Mouse (Mus musculus) intestine, postnatal 0 days (tissue): ENCODE measurements around the gene Nek4. TPM values are rescaled to one million over a fixed set of nuclear protein-coding genes. Genes with fewer than 3 reads are reported as not detected.

Experiments used
- ATAC-seq: fragments of 200-750 bp; cut with Nextera tagmentation; 2 replicates; pipeline ENCODE4 v1.8.0; 2017; ENCODE audit warnings: mild to moderate bottlenecking, moderate TSS enrichment, moderate library complexity
- H3K27ac ChIP-seq: fragments of 300-500 bp; sonication (generic); 2 replicates; pipeline ENCODE4 v1.5.1; 2014; ENCODE audit warnings: mild to moderate bottlenecking, low read depth, low read length, moderate library complexity
- H3K27me3 ChIP-seq: fragments of 300-500 bp; sonication (generic); replicated peaks from 2 replicates; pipeline ENCODE4 v1.6.1; 2014; ENCODE audit warnings: low read length, mixed read lengths; ENCODE audit not compliant: control insufficient read depth, insufficient read depth
- H3K36me3 ChIP-seq: fragments of 300-500 bp; sonication (generic); 2 replicates; pipeline ENCODE4 v1.6.1; 2014; ENCODE audit warnings: mild to moderate bottlenecking, moderate library complexity; ENCODE audit not compliant: control insufficient read depth, insufficient read depth
- H3K4me1 ChIP-seq: fragments of 300-500 bp; sonication (generic); replicated peaks from 2 replicates; pipeline ENCODE4 v1.6.1; 2014; ENCODE audit warnings: antibody characterized with exemption, low read length, mixed read lengths; ENCODE audit not compliant: control insufficient read depth, insufficient read depth
- H3K4me2 ChIP-seq: fragments of 300-500 bp; sonication (generic); replicated peaks from 2 replicates; pipeline ENCODE4 v1.6.1; 2014; ENCODE audit warnings: low read depth, mild to moderate bottlenecking, moderate library complexity
- H3K4me3 ChIP-seq: fragments of 300-500 bp; sonication (generic); 2 replicates; pipeline ENCODE4 v1.5.1; 2014; ENCODE audit warnings: low read depth, low read length
- H3K9ac ChIP-seq: fragments of 300-500 bp; sonication (generic); 2 replicates; pipeline ENCODE4 v1.6.1; 2014; ENCODE audit warnings: mild to moderate bottlenecking, low read depth, low read length
- H3K9me3 ChIP-seq: fragments of 300-500 bp; sonication (generic); 2 replicates; pipeline ENCODE4 v1.6.1; 2016; ENCODE audit warnings: mixed run types; ENCODE audit not compliant: control insufficient read depth
- CTCF ChIP-seq: sonication (generic); IDR thresholded peaks from 2 replicates; pipeline ENCODE4 v1.5.1; 2016; ENCODE audit warnings: low read depth, mild to moderate bottlenecking, control low read depth, antibody characterized with exemption, moderate library complexity
- WGBS: fragments of 180-500 bp; shearing (Covaris S2); extraction: QIAGEN DNeasy Blood & Tissue Kit; methylation state at CpG from one replicate; pipeline ENCODE4 v1.1.7; 2014; 5-methylcytosine and 5-hydroxymethylcytosine counted together
- polyA plus RNA-seq: library from polyadenylated mRNA; unstranded; fragments of >200 nt; fragmentation: Nextera tagmentation; extraction: Ambion mirVana; gene quantifications from 2 replicates; pipeline ENCODE4 v1.2.1, GENCODE M21; 2015

The Nek4 gene
- polyA plus RNA-seq, 1 experiment from 2014 or later, result 2.9 TPM

DNA sequence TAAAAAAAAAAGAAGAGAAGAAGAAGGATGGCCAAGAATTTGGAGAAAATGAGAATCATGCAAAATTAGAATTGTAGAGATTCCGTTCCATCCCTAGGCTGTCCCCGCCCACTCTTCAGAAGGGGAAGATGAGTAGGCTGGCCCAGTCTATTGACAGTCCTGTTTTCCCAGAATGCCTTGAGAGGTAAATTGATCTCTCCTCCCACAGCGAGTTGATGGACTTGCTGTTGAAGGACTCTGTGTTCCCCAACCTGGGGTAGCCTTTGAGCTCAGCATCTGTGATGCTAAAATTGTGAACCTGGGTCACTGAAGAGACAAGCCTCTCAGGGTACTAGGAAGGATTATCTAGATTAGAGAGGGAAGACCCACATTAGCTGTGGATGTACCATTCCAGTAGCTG, 25.7 kb upstream of the Nek4 start:
- H3K4me2 ChIP-seq, result no peak overlapping the region
- no peaks in the 10 kb centered on the region for H3K36me3 ChIP-seq
- no peak for ATAC-seq
- no peak overlapping the region for H3K27ac ChIP-seq
- H3K9ac ChIP-seq, result no peak overlapping the region
- no peak for TF ChIP-seq CTCF
- H3K9me3 ChIP-seq, result no peaks in the 10 kb centered on the region
- H3K4me1 ChIP-seq, result no peaks in the 10 kb centered on the region
- H3K4me3 ChIP-seq, result no peak overlapping the region
- 84% methylated on average over 3 of the region's 3 CpGs for WGBS
- no peaks in the 10 kb centered on the region for H3K27me3 ChIP-seq

DNA sequence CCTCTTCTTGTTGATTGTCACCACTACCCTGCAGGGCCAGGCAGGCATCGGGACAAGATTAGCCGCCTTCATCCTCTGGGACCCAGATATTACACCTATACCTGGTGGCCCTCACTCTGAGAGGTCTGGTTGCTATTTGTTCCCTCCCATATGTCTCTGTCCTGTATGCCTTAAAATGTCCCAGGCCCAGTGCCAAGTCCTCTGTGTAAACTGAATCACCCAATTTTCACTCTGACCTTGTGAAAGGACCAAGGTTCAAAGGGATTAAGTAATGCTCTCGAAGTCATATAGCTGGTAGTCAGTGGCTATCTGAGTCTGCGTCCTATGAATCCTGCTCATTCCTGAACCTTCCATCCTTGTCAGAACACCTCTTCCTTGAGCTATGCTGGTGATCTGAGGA, 20.8 kb upstream of the Nek4 start:
- no peak for ATAC-seq

DNA sequence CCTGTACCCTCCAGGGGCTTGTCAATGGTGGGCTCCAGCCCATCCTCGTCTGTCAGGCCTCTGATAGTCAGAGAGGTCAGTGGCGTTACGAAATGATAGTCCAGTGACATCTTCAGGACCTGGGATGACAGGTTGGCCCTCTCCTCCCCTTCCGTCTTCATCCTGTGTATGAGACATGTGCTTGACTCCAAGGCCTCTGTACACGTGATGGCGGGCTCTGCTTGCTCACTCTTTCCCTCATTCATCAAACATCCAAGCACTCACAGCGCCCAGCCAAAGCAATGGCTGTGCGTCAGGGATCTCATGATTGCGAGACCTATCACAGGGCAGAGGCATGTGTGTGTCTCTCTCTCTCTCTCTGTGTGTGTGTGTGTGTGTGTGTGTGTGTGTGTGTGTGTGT, 17.8 kb upstream of the Nek4 start:
- no peak overlapping the region for H3K9ac ChIP-seq
- no peaks in the 10 kb centered on the region for H3K27me3 ChIP-seq
- no peak for TF ChIP-seq CTCF
- H3K36me3 ChIP-seq, result no peaks in the 10 kb centered on the region
- H3K27ac ChIP-seq, result no peak overlapping the region
- WGBS, result 90% methylated on average over 9 of the region's 9 CpGs
- H3K9me3 ChIP-seq, result no peaks in the 10 kb centered on the region
- no peak for ATAC-seq
- no peak overlapping the region for H3K4me3 ChIP-seq
- H3K4me2 ChIP-seq, result no peak overlapping the region
- H3K4me1 ChIP-seq, result no peaks in the 10 kb centered on the region

More for the DNA sequence above, 20.8 kb upstream of the Nek4 start:
- H3K27me3 ChIP-seq, result no peaks in the 10 kb centered on the region
- H3K4me2 ChIP-seq, result no peak overlapping the region
- no peak overlapping the region for H3K9ac ChIP-seq
- no peaks in the 10 kb centered on the region for H3K36me3 ChIP-seq
- no peak overlapping the region for H3K27ac ChIP-seq
- H3K4me1 ChIP-seq, result no peaks in the 10 kb centered on the region
- H3K4me3 ChIP-seq, result no peak overlapping the region
- TF ChIP-seq CTCF, result no peak
- no peaks in the 10 kb centered on the region for H3K9me3 ChIP-seq
- 76% methylated on average over 4 of the region's 4 CpGs for WGBS

DNA sequence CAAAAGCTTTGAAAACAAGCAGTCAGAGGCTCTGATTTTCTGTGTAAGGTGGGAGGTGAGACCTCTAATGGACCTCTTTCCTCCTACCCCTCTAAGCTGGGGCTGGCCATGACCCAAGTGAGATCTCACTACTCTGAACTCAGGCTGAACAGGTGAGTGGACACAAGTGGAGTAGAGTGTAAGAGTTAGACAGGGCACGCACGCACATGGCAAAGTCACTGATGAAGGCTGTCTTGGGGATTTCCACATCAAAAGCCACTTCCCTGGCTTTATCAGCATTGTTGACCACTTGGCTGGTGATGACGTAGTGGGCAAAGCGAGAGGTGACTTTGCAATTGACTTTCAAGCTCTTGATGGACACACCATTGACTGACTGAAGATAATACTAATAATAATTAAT, 8.9 kb upstream of the Nek4 start:
- TF ChIP-seq CTCF, result no peak
- WGBS, result 91% methylated on average over 4 of the region's 4 CpGs
- H3K4me2 ChIP-seq, result no peak overlapping the region

DNA sequence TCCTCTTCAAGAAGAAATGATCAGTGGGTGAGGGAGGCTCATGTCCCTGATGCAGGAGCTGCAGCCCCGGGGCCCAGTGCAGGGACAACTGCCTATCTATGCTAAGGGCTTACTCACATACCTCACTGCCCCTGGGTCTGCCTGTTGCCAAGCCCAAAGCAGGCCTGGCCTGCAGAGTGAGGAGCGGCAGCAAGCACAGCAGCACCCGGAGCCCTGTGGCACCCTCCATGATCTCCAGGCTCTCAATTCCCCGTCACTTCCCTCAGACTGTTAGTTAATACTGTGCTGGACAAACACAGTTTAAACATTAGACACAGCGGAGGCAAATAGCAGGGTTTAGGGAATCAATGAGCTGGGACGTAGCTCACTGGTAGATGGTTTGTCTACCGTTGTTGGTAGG, 8.1 kb upstream of the Nek4 start, which contains the start of gene Itih1:
Itih1 (minus strand) TSS at position 252 of the 400 bp plus-strand sequence.
- H3K4me1 ChIP-seq, result no peaks in the 10 kb centered on the region
- no peaks in the 10 kb centered on the region for H3K27me3 ChIP-seq
- no peak for TF ChIP-seq CTCF
- ATAC-seq, result no peak
- WGBS, result 65% methylated on average over 7 of the region's 7 CpGs
- H3K36me3 ChIP-seq, result no peaks in the 10 kb centered on the region
- H3K4me3 ChIP-seq, result no peak within 1 kb of the TSS
- no peak within 1 kb of the TSS for H3K4me2 ChIP-seq
- H3K27ac ChIP-seq, result 0 out of 2 replicates have a peak within 1 kb of the TSS, but pooled peaks have one; percentile 35
- H3K9ac ChIP-seq, result no peak within 1 kb of the TSS
- H3K9me3 ChIP-seq, result no peaks in the 10 kb centered on the region

More for the DNA sequence above, 8.9 kb upstream of the Nek4 start:
- no peak for ATAC-seq
- no peaks in the 10 kb centered on the region for H3K36me3 ChIP-seq
- H3K9ac ChIP-seq, result no peak overlapping the region
- no peaks in the 10 kb centered on the region for H3K9me3 ChIP-seq
- no peak overlapping the region for H3K27ac ChIP-seq
- H3K4me3 ChIP-seq, result no peak overlapping the region
- H3K27me3 ChIP-seq, result no peaks in the 10 kb centered on the region
- no peaks in the 10 kb centered on the region for H3K4me1 ChIP-seq

DNA sequence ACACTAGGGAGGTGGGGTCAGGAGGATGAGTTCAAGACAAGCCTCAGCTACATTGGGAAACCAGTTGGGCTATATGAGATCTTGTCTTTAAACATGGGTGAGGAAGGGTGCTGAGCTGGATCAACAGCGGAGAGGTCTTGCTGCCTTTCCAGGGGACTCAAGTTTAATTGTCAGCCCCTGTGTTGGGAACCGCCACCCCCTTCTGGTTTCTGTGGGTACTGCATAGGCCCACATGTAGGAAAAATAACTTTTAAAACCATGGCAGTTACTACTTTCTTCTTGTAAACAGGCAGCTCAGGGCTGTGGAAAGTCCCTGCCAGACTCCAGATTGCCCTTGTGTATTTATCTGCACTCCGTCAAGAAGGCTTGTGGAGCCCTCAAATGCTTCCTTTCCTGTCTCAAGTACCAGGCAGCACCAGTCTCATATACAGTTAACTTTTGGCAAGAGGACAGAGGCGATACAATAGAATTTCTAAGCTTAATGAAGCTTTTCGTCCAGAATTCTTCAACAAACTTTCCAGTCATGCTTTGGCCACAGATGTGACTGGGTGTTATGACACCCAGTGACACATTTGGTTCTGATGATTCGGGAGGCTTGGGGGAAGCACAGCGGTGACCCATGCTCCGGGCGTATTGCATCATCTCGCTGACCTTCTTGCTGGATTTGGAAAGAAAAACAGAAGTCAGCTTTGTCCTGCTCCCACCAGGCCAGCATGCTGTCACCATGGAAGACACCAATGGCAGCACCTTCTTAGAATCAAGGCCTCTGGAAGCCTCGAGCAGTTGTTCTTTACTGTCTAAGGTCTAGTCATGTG, 7.1 kb upstream of the Nek4 start:
- Histone ChIP-seq H3K27ac (0 out of 2 replicates have a peak overlapping the region, but pooled peaks have one; percentile 35), H3K9ac (no peak overlapping the region), H3K4me2 (no peak overlapping the region), H3K4me3 (no peak overlapping the region), H3K4me1 (no peaks in the 10 kb centered on the region), H3K27me3 (no peaks in the 10 kb centered on the region), H3K9me3 (no peaks in the 10 kb centered on the region), H3K36me3 (no peaks in the 10 kb centered on the region)
- TF ChIP-seq CTCF, result peak; percentile 83
- ATAC-seq, result no peak
- WGBS, result 63% methylated on average over 11 of the region's 11 CpGs
